Mouse (Mus musculus): Measurements from ENCODE around the gene Dse.
"Not testable (repeated sequence)": the region's sequence is repeated elsewhere in the genome, so short reads cannot be mapped to it uniquely, and the experiment has no call there.

Dse gene

DNA sequence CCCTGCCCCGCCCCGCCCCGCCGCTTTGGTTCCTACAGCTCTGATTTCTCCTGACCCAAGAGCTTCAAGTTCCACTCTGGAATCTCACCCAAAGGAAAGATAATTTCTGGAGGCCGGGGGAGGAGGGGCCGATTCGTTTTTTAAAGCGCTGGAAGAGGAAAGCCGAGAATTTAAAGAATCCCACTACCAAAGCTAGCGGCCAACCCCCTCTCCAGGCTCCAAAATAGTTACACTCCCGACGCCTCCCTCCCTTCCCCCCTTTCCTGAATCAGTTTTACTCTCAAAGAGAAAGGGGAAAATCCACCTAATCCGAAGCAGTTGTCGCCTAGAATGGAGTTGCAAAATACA is at the start of gene Dse:
TSS of gene Dse (minus strand) at position 213 of the 348 bp plus-strand sequence.
- DNase-seq (ENCODE audit: low spot score in 2 of 2) = no peak

DNA sequence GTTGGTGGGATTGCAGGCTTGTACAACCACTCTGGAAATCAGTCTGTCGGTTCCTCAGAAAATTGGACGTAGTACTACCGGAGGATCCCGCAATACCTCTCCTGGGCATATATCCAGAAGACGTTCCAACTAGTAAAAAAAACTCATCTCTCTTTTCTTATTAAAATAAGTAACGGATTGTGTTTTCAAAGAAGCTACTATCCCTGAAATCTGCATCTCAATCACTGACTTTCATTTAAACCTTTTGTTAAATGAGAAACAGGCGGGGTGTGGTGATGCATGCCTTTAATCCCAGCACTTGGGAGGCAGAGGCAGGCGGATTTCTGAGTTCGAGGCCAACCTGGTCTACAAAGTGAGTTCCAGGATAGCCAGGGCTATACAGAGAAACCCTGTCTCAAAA is 45.3 kb upstream of the Dse start:
- DNase-seq (ENCODE audit: low spot score in 2 of 2) = not testable (repeated sequence)

DNA sequence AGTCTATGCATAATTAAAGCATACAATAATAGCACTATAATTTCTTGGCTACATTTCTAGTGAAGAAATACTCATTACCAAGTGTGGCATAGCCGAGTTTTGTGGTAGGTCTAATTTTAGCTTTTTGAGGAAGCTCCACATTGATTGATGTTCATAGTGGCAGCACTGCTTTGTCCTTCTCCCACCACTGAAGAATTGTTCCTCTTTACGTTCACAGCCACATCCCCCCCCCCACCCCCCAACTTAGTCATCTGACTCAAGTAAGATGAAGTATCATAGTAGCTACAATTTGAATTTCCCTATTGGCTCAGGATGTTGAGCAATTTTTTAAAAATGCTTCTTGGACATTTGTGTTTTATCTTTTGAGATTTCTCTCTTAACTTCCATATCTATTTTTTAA is 42.1 kb upstream of the Dse start:
- DNase-seq (ENCODE audit: low spot score in 2 of 2) = no peak

DNA sequence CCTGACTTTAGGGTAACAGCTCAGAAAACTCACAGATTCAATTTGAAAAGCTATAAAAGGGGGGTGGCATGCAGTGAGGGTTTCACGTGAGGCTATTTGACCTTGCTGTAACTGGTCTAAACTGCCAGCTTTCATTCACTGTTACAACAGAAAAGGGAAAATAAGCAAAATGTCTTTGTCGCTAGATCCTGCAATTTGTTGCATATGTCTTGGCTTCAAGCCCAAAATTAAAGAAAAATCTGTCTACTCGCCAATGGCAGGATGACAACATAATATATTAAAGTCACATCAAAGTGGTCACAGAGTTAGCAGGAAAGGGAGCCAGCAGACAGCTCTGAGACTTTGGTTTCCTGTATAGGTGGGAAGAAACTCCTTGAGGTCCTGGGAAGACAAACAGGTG is 40.2 kb upstream of the Dse start:
- no peak for DNase-seq (ENCODE audit: low spot score in 2 of 2)

DNA sequence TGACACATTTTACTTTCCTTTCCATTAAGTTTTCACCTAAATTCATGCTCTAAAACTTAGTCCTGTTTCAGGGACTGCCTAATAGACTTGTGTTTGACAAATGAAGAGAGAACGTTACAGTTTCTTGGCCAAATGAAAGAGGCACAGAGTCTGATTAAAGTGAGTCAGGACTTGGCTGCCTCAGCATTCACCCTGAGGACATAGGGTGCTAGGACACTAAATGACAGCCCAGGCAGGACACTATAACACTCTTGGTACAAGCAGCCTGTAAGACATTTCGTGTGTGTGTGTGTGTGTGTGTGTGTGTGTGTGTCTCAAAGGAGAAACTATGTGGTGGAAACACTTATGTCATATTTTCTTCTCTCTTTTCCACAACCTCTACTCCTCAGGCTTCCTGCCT is 38.6 kb upstream of the Dse start:
- no peak for DNase-seq (ENCODE audit: low spot score in 2 of 2)

DNA sequence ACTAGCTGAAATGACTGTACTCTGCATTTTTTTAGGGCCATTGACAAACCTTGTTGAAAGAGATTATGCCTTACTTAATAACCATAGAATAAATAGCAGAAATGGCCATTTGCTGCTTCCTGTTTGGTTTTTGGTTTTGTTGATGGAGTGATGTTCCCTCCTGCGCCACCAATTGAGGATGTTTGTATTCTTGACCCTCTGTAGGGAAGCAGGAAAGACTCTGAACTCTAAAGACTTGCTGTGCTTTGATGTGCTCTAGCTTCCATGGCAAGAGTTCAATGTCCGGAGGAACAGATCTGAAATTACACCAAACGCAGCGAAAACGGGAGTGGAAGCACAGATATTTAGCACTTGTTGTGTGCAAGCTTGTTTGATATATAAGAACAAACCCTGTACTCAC is 37.2 kb upstream of the Dse start:
- no peak for DNase-seq (ENCODE audit: low spot score in 2 of 2)

DNA sequence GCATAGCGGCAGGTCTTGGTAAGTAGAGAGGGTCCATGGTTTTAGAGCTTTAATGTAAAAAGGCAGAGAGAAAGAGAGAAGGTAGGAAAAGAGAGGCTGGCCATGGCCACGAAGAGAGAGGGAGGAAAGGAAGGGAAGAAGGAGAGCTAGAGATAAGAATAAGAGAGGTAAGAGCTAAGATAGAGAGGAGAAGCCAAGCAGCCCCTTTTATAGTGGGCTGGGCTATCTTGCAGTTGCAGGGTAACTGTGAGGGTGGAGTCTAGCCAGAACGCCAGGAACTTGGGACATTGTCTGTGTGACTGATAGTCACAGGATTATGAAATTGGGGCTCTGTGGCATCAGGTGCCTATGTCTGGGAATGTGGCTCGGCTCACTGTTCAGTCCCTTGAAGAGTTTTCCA is 31.0 kb upstream of the Dse start:
- DNase-seq (ENCODE audit: low spot score in 2 of 2) = no peak

DNA sequence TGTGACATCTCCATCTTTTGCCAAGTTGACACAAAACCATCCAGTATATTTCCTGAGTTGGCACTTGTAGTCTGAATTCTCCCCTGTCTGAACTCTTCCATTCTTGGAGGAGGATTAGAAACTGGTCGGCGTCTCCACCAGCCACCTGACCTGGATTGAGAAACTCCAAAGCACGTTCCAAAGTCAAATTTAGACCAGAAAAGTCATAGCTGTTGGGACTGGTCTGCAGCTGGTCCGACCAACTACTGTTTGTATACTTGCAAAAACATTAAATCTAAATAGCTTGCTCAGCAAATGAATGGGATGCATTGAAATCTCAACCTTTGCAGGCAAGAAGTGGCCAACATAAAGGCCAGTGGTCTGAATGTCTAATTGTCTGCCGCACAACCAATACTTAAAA is 29.1 kb upstream of the Dse start:
- no peak for DNase-seq (ENCODE audit: low spot score in 2 of 2)

DNA sequence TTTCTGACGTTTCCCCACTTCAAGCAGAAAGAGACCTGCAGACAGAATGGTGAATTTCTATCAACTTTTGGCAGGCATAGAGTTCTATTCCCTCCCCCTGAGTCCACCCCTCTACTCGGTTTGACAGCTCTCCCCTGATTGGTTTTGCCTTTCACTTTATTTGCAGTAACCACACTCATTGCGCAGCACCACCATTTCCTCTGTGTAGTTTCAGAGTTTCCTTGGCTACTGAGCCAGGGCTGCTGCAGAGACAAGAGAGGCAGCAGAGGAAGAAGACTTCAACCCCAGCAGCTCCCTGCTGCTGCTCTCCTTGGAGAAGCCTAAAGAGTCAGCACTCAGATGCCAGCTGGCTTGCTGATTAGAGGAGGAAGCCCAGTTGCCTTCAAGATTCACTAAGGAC is 27.9 kb upstream of the Dse start:
- DNase-seq (ENCODE audit: low spot score in 2 of 2) = no peak

DNA sequence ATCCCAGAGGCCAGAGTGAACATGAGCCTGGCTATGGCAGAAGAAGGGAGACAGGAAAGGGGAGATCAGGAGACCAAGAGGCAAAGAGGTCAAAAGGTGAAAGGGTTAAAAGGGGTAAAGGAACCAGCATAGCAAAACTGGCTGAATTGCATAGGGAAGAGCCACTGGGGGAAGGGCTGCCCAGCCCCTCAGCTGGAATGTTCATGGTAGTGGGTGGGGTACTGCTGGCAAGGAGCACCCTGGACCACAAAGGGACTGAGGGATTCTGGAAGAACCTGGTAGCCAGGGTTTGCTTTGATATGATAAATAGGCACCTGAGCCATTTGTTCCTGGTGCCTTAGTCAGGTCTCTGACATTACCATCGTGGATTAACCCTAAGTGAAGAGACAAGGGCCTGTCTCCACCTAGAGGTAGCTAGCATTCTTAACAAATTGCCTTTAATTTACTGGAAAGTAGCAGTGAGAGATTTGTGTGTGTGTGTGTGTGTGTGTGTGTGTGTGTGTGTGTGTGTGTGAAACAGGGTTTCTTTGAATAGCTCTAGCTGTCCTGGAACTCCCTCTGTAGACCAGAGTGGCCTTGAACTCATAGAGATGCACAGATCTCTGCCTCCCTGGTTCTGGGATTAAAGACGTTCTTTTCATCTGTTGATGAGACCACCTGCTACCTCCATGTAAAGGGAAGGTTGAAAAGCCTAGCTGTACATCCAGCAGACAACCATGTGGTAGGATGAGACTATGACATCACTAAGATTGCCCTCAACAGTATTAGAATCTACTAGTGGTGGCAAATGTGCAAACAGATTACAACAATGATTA is 26.6 kb upstream of the Dse start:
- DNase-seq (ENCODE audit: low spot score in 2 of 2) = no peak

DNA sequence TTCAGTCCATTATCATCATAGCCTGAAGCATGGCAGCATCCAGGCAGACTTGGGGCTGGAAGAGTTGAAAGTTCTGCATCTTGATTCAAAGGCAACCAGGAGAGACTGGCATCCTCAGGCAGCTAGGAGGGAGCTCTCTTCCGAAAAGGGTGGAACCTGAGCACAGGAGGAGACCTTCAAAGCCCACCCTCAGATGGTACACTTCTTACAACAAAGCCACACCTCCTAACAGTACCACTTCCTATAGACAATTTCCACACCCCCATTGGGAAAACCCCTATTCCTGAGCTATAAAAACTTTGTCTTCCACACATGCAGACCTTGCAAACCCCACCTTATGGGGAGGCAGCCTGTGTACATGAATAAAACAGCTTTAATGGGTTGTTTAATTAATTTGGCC is 25.9 kb upstream of the Dse start:
- no peak for DNase-seq (ENCODE audit: low spot score in 2 of 2)

DNA sequence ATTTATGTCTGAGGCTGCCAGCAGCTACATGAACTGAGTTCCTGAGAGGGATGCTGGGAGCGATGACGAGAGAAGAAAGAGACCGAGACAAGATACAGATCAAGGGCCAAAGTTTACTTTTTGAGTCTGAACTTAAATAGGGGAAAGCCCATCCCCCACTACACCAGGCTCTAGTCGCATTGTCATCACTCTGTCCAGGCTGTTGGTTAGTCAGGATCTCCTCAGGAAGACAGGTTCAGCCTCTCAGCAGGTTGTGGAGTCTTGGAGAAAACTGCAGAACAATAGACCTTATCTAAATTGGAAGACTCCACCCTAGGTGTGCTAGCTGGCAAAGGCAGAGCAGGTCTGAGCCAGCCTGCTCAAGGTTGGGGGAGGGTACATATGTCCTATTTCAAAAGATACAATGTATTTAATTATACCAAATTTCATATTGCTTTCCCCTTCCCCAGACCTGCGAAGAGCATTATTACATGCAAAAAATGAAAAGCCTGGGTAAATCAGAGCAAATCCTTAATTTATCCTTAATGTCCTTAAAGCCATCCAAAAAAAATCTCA is 22.7 kb upstream of the Dse start:
- DNase-seq (ENCODE audit: low spot score in 2 of 2) = no peak

DNA sequence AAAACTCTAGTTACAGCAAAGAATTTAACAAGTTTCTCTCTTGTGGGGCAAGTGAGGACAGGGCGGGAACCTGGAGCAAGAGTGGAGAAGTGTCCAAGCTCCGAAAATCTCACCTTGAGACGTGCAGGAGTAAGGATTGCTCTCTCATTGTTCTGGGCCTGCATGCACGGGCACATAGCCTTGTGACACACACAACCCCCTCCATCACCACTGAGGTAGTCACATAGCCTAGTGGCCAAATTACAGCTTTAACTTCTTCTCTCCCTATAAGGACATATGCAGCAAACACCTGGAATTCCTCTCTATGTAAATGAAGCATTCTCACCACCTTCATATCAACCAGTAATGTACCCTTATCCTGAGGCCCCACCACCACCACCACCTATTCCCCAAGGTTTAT is 22.0 kb upstream of the Dse start:
- no peak for DNase-seq (ENCODE audit: low spot score in 2 of 2)

DNA sequence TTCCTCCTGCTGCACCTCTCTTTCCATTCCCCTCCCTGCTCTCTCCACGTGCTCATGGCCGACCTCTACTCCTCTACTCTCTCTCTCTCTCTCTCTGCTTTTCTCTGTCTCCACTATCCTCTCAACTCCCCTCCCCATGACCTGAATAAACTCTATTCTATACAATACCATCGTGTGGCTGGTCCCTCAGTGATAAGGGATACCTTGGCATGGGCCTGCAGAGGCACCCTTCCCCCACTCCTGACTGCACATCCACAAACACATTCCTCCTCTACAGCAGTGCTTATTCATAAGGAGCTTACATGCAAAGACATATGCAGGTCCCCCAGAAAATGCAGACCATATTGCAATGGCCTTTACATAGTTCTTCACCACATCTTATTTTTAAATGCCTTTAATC is 16.1 kb upstream of the Dse start:
- DNase-seq (ENCODE audit: low spot score in 2 of 2) = no peak

DNA sequence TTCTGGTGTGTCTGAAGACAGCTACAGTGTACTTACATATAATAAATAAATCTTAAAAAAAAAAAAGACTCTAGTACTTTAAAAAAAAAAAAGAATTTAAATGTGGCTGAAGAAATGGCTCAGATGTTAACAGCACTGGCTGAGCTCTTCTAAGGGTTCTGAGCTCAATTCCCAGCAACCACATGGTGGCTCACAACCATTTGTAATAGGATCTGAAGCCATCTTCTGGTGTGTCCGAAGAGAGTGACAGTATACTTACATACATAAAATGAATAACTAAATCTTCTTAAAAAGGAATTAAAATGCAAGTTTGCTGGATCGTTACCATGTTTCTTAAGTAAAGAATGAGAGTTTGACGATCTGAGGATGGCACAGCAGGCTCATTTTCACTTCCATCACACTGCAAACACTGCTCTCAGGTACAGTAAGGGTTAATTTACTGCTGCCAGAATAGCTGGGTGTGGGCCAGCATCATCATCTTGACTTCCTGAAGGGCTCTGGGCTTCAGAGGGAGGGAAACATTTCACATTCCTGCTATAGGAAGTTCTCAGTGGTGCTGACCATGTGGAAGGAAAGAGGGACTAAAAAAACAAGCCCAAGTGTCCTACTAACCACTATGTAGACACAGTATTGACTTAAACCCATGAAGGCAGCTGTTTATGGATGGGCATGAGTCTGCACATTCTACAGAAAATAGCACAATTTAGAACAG is 14.6 kb upstream of the Dse start:
- no peak for DNase-seq (ENCODE audit: low spot score in 2 of 2)

DNA sequence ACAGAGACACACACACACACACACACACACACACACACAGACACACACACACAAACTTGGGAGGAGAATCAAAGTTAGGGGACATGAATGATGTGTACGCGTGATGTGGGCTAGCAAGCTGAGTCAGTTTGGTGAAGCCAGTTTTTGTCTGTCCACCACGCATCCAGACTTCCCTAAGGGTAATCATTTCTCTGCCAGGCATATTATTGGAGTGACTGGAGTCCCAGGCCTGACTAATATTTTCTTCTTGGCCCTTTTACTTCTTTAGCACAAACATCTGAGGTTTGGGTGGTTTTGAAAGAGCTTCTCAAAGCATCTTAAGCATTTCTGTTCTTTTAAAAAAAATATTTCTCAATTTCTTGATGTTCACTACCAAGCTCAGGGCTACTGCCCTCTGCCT is 10.7 kb upstream of the Dse start:
- DNase-seq (ENCODE audit: low spot score in 2 of 2) = no peak

DNA sequence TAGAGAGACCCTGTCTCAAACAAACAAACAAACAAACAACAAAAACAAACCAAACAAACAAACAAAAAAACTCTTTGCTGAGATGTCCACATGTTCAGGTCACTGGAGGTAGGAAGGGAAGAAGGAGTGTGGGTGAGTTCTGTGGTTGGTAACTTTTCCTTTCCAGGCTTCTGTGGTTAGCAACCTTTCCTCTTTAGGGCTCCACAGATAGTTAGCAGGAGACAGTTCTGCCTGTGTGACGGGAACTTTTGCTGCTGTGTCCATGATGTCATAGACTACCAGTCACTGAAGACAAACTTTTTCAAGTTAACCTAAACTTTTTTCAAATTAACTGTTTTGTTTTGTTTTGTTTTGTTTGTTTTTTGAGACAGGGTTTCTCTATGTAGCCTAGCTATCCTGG is 8.2 kb upstream of the Dse start:
- DNase-seq (ENCODE audit: low spot score in 2 of 2) = no peak

DNA sequence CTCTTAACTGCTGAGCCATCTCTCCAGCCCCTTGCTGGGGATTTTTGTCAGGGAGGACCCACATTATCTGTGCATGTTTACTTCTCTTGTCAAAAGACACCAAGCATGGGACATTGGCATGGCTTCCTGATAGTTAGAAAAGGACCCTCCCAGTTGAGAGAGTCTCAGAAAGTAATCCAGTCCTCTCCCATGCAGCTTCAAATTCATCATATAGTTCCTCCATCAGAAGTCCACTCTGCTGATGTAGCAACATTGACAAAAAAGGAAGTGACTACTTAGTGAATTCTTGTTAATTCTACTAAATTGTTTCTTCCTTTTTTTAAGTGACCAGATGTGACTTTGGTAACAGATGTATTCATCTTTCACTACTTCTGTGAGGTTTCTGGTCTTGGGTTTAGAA is 2.4 kb upstream of the Dse start:
- no peak for DNase-seq (ENCODE audit: low spot score in 2 of 2)

DNA sequence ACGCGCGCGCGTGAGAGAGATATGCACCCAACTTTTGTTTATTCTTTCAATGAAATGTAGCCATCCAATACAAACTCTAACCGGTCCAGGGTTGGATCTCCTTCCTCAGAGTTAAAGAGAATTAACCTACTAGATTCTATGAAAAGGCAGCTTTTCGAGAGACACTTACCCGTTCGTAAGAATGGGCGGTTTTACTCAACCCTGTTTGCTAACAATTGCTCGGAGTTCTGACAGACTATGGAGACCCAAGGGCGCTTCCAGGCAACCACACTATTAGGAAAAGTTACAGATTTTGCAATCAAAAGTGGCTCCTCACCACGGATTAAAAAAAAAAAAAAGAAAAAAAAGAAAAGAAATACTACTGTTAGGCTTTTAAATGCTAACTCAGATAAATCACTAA is 516 bp upstream of the Dse start:
- no peak for DNase-seq (ENCODE audit: low spot score in 2 of 2)

DNA sequence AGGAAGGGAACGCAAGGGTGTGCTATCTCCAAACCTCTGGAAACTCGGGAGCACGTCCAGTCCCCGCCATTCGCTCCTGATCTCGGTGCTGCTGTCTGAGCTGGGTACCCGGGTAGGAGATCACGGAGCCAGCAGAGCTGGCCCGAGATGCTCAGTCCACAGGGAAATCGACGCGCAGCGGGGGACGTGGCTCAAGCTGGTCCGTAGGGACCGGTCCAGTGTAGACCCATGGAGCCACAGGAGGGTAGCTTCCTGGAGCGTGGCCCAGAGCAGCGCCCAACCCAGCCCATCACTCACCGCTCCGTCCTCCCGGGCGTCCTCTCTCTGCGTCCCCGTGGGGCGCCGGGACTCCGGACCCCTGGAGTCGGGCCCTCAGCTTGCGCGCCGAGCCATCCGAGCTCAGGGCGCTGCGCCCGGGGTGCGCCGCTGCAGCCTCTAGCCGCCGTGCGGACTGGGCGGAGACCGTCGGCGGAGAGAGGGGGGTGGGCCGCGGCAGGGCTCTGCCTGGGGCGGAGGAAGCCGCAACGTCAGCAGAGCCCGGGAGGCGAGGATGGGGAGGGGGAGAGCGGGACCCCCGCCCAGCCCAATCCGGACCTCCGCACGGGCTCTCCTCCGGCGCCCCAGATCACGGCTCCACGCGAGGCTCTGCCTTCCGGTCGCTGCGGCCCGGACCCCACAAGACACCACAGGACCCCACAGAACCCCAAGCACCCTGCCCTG is 572 bp downstream of the Dse start:
- DNase-seq (ENCODE audit: low spot score in 2 of 2) = peak in 1 of 2 experiments; percentile 19

DNA sequence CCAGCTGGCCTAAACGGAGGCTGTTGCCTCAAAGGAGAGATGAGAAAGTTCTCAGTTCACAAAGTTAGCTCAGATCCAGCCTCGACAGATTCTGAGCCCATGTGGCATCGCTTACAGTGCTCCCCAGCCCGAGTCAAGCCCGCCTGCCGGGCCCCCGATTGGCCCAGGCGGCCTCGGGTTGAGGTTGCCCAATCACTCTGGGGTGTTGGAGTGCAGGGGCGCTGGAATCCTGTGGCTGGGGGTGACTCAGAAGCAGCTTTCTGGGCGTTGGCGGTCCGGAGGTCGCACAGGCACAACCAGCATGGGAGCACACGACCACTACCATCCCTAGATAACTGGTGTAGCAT is 1.1 kb downstream of the Dse start:
- peak in 1 of 2 experiments; percentile 10 for DNase-seq (ENCODE audit: low spot score in 2 of 2)

DNA sequence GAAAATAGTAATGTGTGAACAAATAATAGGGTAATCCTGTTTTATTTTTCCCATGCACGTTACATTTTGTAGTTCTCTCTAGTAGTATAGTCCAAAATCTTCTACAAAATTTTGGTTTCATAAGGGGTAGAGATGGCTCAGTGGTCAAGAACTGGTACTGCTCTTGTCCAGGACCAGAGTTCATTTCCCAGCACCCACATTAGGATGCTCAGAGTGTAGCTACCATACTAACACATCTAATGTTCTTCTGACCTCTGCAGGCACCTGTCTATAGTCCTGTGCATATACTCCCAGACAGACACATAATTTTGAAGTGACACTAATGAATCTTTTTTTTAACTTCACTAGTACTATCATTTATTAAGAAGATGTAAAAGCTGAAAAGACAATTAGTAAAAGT is 1.7 kb downstream of the Dse start:
- no peak for DNase-seq (ENCODE audit: low spot score in 2 of 2)

DNA sequence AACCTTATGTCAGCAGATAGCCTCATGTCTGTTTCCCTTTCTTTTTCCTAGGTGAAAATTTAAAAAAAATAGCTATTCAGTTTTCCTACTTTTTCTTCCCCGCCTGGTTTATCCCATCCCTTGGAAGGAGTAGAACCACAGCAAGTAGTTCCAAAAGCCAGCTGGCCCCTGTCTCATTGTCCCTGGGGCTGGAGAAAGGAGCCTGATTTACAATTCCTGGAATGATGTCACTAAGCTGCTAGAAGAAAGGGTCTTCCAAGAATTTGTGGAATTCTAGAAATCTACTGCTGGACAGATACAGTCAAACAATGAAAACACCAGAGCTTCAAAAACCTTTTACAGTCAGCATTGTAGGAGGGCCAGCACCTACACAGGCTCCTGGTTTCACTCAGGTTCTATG is 6.8 kb downstream of the Dse start:
- DNase-seq (ENCODE audit: low spot score in 2 of 2) = no peak
